Mouse (Mus musculus) lung, adult 2 months (tissue): ENCODE measurements around the gene Aifm1.

Source experiments
- CTCF ChIP-seq: fragments of 200-500 bp; IDR thresholded peaks from 2 replicates; pipeline ENCODE4 v1.5.1; 2011; ENCODE audit warnings: mild to moderate bottlenecking, low read length, control low read depth; ENCODE audit not compliant: insufficient read depth
- POLR2A ChIP-seq: fragments of 200-500 bp; IDR thresholded peaks from 2 replicates; pipeline ENCODE4 v1.6.1; 2011; ENCODE audit warnings: low read depth, mild to moderate bottlenecking, control low read depth, low read length, borderline replicate concordance; ENCODE audit errors: extremely low read depth

- TF ChIP-seq CTCF (no peak), POLR2A (no peak)
Measured at GRCm38 (mm10) chrX:48428241-48428640, 85.1 kb downstream of the Aifm1 start.
